Mouse (Mus musculus) E14TG2a.4 (cell line): Measurements from ENCODE around the gene Sec24b.

Source experiments
- CTCF ChIP-seq: conservative IDR thresholded peaks from 2 replicates; pipeline ENCODE4 v1.5.1; 2014; ENCODE audit warnings: low read length
- NANOG ChIP-seq: IDR thresholded peaks from 2 replicates; pipeline ENCODE4 v1.6.1; 2014; ENCODE audit warnings: borderline replicate concordance, low read length, mixed read lengths
- POU5F1 ChIP-seq: IDR thresholded peaks from 2 replicates; pipeline ENCODE4 v1.6.1; 2014; ENCODE audit warnings: low read length, borderline replicate concordance

- TF ChIP-seq CTCF (no peak), POU5F1 (no peak), NANOG (no peak)
Observed at GRCm38 (mm10) chr3:130053340-130054066, 7.8 kb downstream of the Sec24b start.
